Mouse (Mus musculus) liver, adult (tissue): Measurements from ENCODE around the gene Mybbp1a.

Experiments
- GATA4 ChIP-seq: IDR thresholded peaks from 2 replicates; pipeline ENCODE4 v1.6.1; 2014; ENCODE audit warnings: mild to moderate bottlenecking, low read length; ENCODE audit not compliant: insufficient replicate concordance

Gene Mybbp1a

GRCm38 (mm10) chr11:72481952-72482351 lies 40.8 kb downstream of the Mybbp1a start:
- TF ChIP-seq GATA4: no peak

- TF ChIP-seq GATA4: peak; percentile 74; the same call in 1 of the 2 replicates
Observed at GRCm38 (mm10) chr11:72484549-72484948, 43.4 kb downstream of the Mybbp1a start.

GRCm38 (mm10) chr11:72485157-72485556 lies 44.0 kb downstream of the Mybbp1a start:
- no peak for TF ChIP-seq GATA4

- no peak for TF ChIP-seq GATA4
Observed at GRCm38 (mm10) chr11:72485960-72486359, 44.8 kb downstream of the Mybbp1a start.

- TF ChIP-seq GATA4: no peak
Observed at GRCm38 (mm10) chr11:72487171-72487570, 46.0 kb downstream of the Mybbp1a start.

- TF ChIP-seq GATA4: no peak
Observed at GRCm38 (mm10) chr11:72487739-72488138, 46.6 kb downstream of the Mybbp1a start.

- TF ChIP-seq GATA4: no peak
Observed at GRCm38 (mm10) chr11:72488753-72489271, 47.7 kb downstream of the Mybbp1a start.

- TF ChIP-seq GATA4: no peak
Observed at GRCm38 (mm10) chr11:72489397-72489796, 48.2 kb downstream of the Mybbp1a start.

GRCm38 (mm10) chr11:72489881-72490301 lies 48.7 kb downstream of the Mybbp1a start, which contains the start of gene Spns2:
Gene Spns2, minus strand, starts transcription at chr11:72489904.
- TF ChIP-seq GATA4: peak; percentile 59; the same call in 1 of the 2 replicates

- TF ChIP-seq GATA4: no peak
Observed at GRCm38 (mm10) chr11:72491130-72491960, 50.2 kb downstream of the Mybbp1a start.

GRCm38 (mm10) chr11:72494046-72494988 lies 53.2 kb downstream of the Mybbp1a start:
- no peak for TF ChIP-seq GATA4

GRCm38 (mm10) chr11:72496066-72496465 lies 54.9 kb downstream of the Mybbp1a start:
- TF ChIP-seq GATA4: no peak

- no peak for TF ChIP-seq GATA4
Observed at GRCm38 (mm10) chr11:72496775-72497174, 55.6 kb downstream of the Mybbp1a start.

- no peak for TF ChIP-seq GATA4
Observed at GRCm38 (mm10) chr11:72497367-72497766, 56.2 kb downstream of the Mybbp1a start.

- no peak for TF ChIP-seq GATA4
Observed at GRCm38 (mm10) chr11:72500139-72500538, 59.0 kb downstream of the Mybbp1a start.
